Comparison of ENCODE assay signal across 8 mouse cellular contexts in the genomic region with DNA sequence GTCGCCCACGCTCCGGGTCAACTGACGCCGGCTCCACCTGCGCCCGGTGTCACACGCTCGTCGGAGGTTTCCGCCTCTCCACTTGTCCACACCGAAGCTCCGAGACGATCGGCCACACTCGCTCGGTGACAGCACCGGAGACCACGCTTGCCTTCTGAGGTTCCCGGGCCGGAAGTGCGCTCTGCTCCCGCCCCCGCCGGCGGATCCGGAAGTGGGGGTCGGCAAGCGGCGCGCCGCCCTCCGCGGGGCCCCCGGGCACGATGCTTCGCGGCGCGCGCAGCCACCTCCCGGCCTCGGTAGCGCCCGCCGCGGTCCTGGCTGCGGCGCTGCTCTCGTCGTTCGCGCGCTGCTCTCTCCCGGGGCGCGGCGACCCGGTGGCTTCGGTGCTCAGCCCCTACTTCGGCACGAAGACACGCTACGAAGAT. TPM values are rescaled to one million over a fixed set of nuclear protein-coding genes. Genes with fewer than 3 reads are reported as not detected.
DNase-seq lines count a peak whose midpoint lies in the region; ATAC-seq and TF ChIP-seq lines count a peak whose summit lies in the region.

Gene Minpp1, plus strand, starts transcription at position 89 of the 425 bp plus-strand sequence.

- peak within 1 kb of the TSS; percentile 79 for H3K4me2 ChIP-seq in forebrain, embryonic 14.5 days (ENCODE audit: low read length)

- no peaks in the 10 kb centered on the region for H3K9me3 ChIP-seq in forebrain, embryonic 14.5 days (replicated peaks; ENCODE audit: control insufficient read depth, low read length)

- H3K36me3 ChIP-seq in forebrain, embryonic 14.5 days (ENCODE audit: control insufficient read depth, insufficient read depth, low read length) = no peaks in the 10 kb centered on the region

- peaks cover 9% of the 10 kb centered on the region for H3K4me1 ChIP-seq in forebrain, embryonic 14.5 days (ENCODE audit: control insufficient read depth, insufficient read depth, low read length)
- peaks cover 3% of the 10 kb centered on the region for H3K4me1 ChIP-seq in lung, adult 2 months (ENCODE audit: control insufficient read depth, insufficient read depth, low read length)

- H3K4me3 ChIP-seq in forebrain, embryonic 14.5 days (ENCODE audit: low read depth, low read length) = peak within 1 kb of the TSS; percentile 74
- peak within 1 kb of the TSS; percentile 96 for H3K4me3 ChIP-seq in lung, adult 2 months (replicated peaks; ENCODE audit: extremely low read depth, low read depth, low read length)

- under 1% methylated on average over 64 of the region's 64 CpGs for WGBS in forebrain, embryonic 14.5 days
- under 1% methylated on average over 64 of the region's 64 CpGs for WGBS in large intestine, adult 2 months
- WGBS in lung, adult 2 months = under 1% methylated on average over 64 of the region's 64 CpGs

- H3K27me3 ChIP-seq in forebrain, embryonic 14.5 days (replicated peaks; ENCODE audit: control insufficient read depth, insufficient read depth, low read length) = no peaks in the 10 kb centered on the region

- intact Hi-C loops in heart, postnatal 10 days (cut with DNase I) = loop anchor here (5.0 kb wide), 2 partner anchors 313 to 513 kb away; no protein-coding TSS in a partner anchor

- TF ChIP-seq POLR2A in lung, adult 2 months (IDR thresholded peaks at IDR 0.05; ENCODE audit: borderline replicate concordance, extremely low read depth, low read depth, low read length) = peak; percentile 51; the same call in 1 of the 2 replicates

- peak within 1 kb of the TSS; percentile 87 for H3K27ac ChIP-seq in forebrain, embryonic 14.5 days (ENCODE audit: low read depth, low read length)

- no peak for TF ChIP-seq CTCF in lung, adult 2 months (IDR thresholded peaks at IDR 0.05; ENCODE audit: insufficient read depth, low read length)

- DNase-seq in ES-CJ7 (ENCODE audit: low read depth, low spot score) = peak; percentile 69
- peak; percentile 90 for DNase-seq in forebrain, embryonic 14.5 days (ENCODE audit: low spot score)
- peak; percentile 88 to 90 for DNase-seq in heart, postnatal 10 days
- DNase-seq in large intestine, adult 2 months (ENCODE audit: low read depth, low spot score) = no peak
- DNase-seq in lung, adult 2 months = peak; percentile 81
- DNase-seq in thymus, adult 18-20 months = peak; percentile 79 to 80

- ATAC-seq in cerebellum, adult (ENCODE audit: insufficient number of reproducible peaks, low FRiP score, low TSS enrichment) = peak; percentile 90
- ATAC-seq in forebrain, embryonic 14.5 days = peak; percentile 96
- peak; percentile 71 for ATAC-seq in neutrophil, adult 5-6 weeks (ENCODE audit: extremely low read depth, insufficient number of reproducible peaks, low FRiP score, poor library complexity, severe bottlenecking)

- H3K9ac ChIP-seq in forebrain, embryonic 14.5 days (ENCODE audit: low read length) = peak within 1 kb of the TSS; percentile 85

RNA-seq across cellular contexts. Expression of gene Minpp1, which starts in this region (rescaled TPM):
- 37.5 and 49.9 TPM in 2 replicates for polyA plus RNA-seq in forebrain, embryonic 14.5 days (2014; fragmentation: Nextera tagmentation; extraction: Ambion mirVana)
- 10 to 100 TPM; 21.8 to 24.6 TPM for total RNA-seq in heart, postnatal 10 days (2021)
- 27.8 and 39.6 TPM in 2 replicates for polyA plus RNA-seq in large intestine, adult 2 months (2012; rRNA removed)
- 29.1 and 50.1 TPM in 2 replicates for polyA plus RNA-seq in lung, adult 2 months (2012; rRNA removed)
- 8.7 and 12.6 TPM in 2 replicates for total RNA-seq in neutrophil, adult 5-6 weeks (2017)
